Mouse (Mus musculus) left cerebral cortex, adult 18-20 months (tissue): ENCODE data around the gene Eaf1. TPM values are rescaled to one million over a fixed set of nuclear protein-coding genes. Genes with fewer than 3 reads are reported as not detected.
A peak's percentile ranks its signal among the peaks of the same experiment; 100 is the strongest.
"Not testable (repeated sequence)": the region's sequence is repeated elsewhere in the genome, so short reads cannot be mapped to it uniquely, and the experiment has no call there.

ENCODE experiments used
- DNase-seq, 2 experiments: peaks; one replicate each; pipeline ENCODE4 v3.0.0; 2021 to 2022; ENCODE audit warnings: low spot score in 2 of 2, mixed read lengths in 1 of 2
- long read RNA-seq, 2 experiments: library from polyadenylated mRNA; stranded (forward); transcript quantifications; one replicate each; pipeline ENCODE4 v2.0.0; 2021
- total RNA-seq, 2 experiments: library from RNA; stranded (reverse); gene quantifications; 2 replicates each; pipeline ENCODE4 v1.2.3; 2021

Eaf1 gene
- total RNA-seq: 10 to 100 TPM; 14.2 to 16.2 TPM
- long read RNA-seq, experiment 1, full-length matches to known transcripts: 17 of 22 reads
- long read RNA-seq, experiment 1, partial matches to known transcripts: 3 of 22 reads
- long read RNA-seq, experiment 1, other reads (novel, unspliced or antisense): 2 of 22 reads
- long read RNA-seq, experiment 2, full-length matches to known transcripts: 9 of 15 reads
- long read RNA-seq, experiment 2, partial matches to known transcripts: 5 of 15 reads
- long read RNA-seq, experiment 2, other reads (novel, unspliced or antisense): 1 of 15 reads

- DNase-seq: no peak
These were observed at the start of gene Eaf1 for GRCm38 (mm10) chr14:31494349-31494974. Eaf1 (plus strand) TSS chr14:31494399.

GRCm38 (mm10) chr14:31448994-31449393 lies 45.2 kb upstream of the Eaf1 start:
- no peak for DNase-seq

- not testable (repeated sequence) for DNase-seq
These were observed 40.3 kb upstream of the Eaf1 start for GRCm38 (mm10) chr14:31453946-31454345.

GRCm38 (mm10) chr14:31454849-31455566 lies 39.2 kb upstream of the Eaf1 start:
- no peak for DNase-seq

DNA sequence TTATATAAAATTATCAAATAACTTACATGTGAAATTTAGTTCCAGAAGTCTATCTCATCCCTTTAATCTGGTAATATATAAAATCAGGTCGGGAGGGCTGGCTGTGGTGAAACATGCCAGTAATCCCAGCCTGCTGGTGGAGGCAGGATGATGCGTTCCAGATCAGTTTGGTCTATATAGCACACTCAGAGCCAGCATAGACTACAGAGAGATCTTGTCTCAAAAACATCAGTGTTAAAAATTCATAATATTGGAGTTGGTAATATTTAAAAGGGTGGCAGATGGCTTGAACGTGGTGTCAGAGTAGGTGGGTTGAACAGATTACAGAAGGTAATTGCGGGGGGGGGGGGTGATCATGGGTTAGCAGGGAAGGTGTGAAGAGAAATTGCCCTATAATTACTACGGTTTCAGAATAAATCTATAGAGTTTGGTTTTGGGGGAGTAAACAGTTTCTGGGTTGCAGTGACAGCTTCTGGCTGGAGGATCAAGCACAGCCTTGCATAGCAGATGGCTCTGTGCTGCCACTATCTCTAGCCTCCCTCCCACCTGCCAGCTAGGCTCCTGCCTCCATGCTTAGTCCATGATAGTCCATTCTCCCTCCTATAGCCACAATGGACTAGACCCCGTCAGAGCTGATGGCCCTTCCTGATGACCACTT lies 38.0 kb upstream of the Eaf1 start:
- no peak for DNase-seq

DNA sequence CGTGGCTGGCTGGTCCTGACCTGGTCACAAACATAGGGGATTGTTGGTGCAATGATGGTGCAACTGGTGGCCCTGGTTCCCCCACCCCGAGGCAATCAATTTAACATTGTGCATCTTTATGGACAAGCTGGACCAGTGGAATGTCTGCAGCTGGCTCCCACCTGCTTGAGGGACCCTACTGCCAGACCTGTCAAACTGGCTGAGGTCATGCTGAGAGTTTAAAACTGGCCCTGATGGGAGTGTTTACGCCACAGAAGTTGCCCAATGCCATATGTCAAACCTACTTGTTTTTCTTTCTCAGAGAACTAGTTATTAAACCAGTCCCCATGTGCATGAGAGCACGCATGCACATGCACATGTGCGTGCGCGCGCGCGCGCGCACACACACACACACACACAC lies 36.2 kb upstream of the Eaf1 start:
- no peak for DNase-seq

DNA sequence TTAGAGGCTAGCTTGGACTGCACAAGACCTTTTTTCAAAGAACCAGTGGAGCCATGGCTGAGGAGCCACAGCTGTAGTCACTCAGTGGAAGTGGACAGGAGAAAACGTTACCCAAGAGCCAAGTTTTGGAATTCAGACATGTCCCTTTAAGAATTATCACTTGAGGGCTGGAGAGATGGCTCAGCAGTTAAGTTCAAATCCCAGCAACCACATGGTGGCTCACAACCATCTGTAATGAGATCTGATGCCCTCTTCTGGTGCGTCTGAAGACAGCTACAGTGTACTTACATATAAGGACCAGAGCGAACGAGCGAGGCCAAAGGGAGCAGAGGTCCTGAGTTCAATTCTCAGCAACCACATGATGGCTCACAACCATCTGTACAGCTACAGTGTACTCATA lies 32.0 kb upstream of the Eaf1 start:
- not testable (repeated sequence) for DNase-seq

DNA sequence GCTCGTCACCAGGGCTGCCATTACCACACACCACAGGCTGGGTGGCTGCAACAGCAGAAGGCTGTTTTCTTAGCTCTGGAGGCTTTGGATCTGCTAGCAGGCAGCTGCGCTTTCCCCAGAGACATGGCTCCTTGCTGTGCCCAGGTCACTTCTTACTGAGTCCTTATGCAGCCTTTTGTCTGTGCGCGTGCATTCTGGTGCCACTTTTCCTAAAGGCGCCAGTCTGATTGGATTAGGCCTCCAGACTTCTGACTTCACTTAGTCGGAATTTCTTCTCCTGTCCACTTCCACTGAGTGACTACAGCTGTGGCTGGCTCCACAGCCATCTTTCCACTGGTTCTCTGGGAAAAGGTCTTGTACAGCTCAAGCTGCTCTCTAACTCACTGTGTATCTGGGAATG lies 31.3 kb upstream of the Eaf1 start:
- no peak for DNase-seq

DNA sequence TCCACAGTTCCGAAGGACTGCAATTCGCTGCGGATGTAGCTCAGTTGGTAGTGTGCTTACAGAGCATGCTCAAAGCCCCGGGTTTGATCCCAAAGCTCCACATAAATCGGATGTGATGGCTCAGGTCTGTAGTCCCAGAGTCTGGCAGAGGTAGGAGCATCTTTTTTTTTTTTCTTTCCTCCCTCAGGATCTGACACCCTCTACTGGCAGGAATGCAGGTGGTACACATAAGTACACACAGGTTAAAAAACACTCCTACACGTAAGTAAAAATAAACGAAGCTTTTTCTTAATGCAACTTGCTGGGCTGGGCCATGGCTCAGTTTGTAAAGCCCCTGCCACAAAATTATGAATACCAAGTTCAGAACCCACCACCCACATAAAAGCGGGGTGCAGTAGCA lies 30.0 kb upstream of the Eaf1 start:
- DNase-seq: no peak

DNA sequence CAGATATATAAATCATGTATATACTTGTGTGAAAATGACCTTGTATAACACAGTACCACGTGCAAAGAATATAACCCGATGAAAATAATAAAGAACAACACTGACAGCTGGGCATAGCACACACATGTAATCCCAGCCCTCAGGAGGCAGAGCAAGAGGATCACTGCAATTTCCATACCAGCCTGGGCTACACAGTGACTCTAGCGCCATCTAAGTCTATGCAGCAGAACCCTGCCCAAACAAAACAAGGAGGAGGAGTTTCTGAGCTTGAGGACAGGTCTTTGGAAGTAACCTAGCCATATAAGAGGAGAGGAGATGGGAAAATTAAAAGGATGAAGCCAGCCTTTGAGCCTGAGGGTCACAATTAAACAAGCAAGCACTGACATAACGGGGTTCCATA lies 24.5 kb upstream of the Eaf1 start:
- no peak for DNase-seq

- peak; percentile 47 to 76 for DNase-seq
These were observed 21.6 kb upstream of the Eaf1 start for GRCm38 (mm10) chr14:31472451-31473061.

GRCm38 (mm10) chr14:31473297-31473696 lies 20.9 kb upstream of the Eaf1 start:
- DNase-seq: no peak

DNA sequence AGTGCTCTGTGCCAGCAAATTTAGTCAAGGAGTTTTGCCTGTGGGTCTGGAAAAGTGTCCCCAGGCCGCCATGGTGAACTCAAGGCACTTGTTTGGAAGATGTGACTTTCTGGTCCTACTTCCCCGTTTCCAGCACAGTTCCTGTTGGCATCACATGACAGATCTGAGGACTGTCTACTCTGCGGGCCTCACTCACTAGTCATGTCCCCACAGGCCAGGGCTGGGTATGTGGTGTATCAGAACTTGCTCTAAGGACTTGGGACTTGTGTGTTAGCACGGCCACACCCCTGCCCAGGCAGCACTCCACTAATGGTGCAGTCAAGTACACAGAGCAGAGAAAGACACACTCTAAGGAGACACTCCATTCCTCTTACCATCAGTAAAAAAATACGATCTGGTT lies 11.8 kb upstream of the Eaf1 start:
- DNase-seq: no peak

GRCm38 (mm10) chr14:31486465-31486864 lies 7.7 kb upstream of the Eaf1 start:
- no peak for DNase-seq

- no peak for DNase-seq
These were observed 6.1 kb upstream of the Eaf1 start for GRCm38 (mm10) chr14:31488055-31488454.

DNA sequence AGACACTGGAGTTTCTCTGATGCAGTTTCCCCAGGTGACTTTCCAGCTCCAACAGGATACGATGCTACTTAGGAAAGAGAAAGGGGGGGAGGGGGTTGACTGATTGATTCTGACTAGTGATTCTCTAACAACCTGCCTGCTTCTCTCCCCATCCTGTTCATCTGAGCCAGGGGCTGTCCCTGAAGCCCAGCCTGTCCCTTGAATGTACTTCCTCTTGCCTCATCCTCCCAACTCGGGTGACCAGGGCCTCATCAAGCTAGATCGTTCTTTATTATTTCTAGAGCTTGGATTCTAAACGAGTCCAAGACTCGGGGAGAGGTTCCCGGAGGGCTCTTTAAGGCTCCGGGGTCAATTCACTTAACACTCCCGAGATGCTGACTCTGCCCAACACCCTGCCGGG lies 298 bp upstream of the Eaf1 start:
- DNase-seq: no peak

DNA sequence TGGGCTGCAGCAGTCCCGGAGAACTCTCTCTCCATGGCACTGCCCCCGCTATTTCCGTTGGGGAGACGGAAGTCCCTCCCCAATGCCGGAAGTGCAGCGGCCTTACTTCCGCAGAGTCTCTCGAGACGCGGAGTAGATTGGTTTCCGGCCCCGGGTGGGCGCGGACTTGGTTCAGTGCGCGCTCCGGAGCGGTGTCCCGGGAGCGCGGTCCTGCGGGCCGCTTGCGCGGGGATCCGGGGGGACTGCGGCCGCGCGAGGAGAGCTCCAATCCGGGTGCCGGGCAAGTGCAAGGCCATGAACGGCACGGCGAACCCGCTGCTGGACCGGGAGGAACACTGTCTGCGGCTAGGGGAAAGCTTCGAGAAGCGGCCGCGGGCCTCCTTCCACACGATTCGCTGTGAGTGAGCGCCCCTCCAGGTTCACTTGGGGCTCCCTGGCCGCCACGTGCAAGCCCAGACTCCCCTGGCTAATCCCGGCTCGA lies 816 bp downstream of the Eaf1 start, which contains the start of gene Mettl6:
TSS of gene Mettl6 (minus strand) at position 66 of the 481 bp plus-strand sequence.
- peak; percentile 90 to 93 for DNase-seq

GRCm38 (mm10) chr14:31495538-31495937 lies 1.3 kb downstream of the Eaf1 start:
- no peak for DNase-seq

DNA sequence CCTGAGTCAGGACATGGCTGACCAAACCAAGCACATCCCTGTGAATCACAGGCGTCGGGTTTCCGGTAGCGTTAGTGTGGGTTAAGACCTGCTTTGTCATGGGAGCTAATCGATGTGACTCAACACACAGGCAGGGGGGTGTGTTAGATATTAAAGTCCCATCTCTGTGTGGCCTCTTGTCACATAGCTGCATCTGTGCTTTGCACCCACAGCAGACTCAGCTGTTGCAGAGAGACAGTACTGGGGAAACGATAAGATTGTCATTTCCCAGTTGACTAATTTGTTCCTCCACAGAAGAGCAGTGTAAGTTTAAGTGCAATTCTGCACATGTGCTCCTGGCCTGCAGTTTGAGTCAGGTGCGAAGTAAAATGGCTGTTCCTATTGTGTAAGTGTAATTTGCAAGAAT lies 2.0 kb downstream of the Eaf1 start:
- no peak for DNase-seq

DNA sequence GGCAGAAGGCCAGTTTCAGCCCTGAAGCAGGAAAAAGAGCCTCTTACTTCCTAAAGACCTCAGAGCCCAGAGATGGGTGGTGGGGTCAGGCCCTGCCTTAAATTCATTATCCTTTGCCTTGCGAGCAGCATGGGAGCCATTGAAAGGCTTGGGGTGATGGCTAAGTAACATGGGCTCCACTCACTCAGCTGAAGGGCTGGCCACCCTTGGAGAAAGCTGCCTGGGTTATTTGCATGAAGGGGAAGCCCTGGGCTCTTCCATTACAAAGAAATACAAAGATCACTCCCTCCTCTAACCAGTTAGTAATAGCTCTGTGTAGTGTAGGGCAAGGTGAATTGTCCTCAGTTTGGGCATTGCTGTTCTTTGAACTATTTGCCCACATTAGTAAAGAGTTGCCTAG lies 5.3 kb downstream of the Eaf1 start:
- no peak for DNase-seq

DNA sequence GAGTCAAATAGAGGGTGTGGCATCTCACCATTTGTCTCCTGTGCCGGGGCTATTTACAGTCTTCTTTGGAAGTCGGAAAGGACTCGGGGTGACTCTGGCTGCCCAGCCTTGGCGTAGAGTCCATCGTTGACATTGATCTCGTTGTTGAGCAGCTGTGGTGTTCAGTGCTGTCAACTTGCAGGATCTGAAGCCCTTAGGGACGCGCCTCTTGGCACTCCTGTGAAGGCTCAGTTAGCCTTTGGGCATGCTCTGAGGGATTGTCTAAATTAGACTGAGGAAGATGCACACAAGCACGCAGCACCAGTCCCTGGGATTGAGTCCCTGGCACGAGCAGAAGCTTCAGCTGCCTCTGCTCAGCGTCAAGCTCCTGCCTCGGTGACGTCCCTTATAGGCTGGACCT lies 9.2 kb downstream of the Eaf1 start:
- no peak for DNase-seq
